Mouse (Mus musculus): ENCODE measurements around the gene Rtf2. TPM values are rescaled to one million over a fixed set of nuclear protein-coding genes. Genes with fewer than 3 reads are reported as not detected.

Gene Rtf2
- total RNA-seq (2021) = 10 to 100 TPM; 28.0 to 28.5 TPM

GRCm38 (mm10) chr2:172439843-172440639 is at the start of gene Rtf2:
Rtf2 (plus strand) TSS chr2:172440556.
- intact Hi-C loops (cut with DNase I) = loop anchor here (2.0 kb wide), 2 partner anchors 69 to 93 kb away; partner anchors contain the start of genes Aurka and Cstf1
- peak; percentile 98 for DNase-seq (ENCODE audit: low spot score)

DNA sequence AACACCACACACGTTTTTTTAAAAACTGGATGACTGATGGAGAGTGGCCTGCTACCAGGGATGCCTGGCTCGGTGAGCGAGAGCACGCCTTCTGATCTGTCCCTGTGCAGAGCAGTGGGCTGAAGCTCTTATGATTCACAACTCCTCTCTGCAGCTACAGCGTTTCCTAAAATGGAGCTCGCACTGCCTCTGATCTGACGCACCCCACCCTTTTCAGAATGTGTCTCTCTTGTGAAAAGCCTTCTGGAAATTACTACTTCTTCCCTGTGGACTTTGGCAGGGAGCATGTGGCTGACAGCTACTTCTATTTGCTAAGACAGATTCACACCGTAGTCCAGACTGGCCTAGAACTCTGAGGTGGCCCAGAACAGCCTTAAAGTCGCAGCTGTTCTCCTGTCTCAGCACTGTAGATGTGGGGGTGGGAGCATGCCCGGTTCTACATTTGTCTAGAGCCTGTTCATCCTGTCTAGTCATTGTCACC is 48.3 kb upstream of the Rtf2 start:
- intact Hi-C loops (cut with DNase I) = no loop called here
- no peak for DNase-seq (ENCODE audit: low spot score)

DNA sequence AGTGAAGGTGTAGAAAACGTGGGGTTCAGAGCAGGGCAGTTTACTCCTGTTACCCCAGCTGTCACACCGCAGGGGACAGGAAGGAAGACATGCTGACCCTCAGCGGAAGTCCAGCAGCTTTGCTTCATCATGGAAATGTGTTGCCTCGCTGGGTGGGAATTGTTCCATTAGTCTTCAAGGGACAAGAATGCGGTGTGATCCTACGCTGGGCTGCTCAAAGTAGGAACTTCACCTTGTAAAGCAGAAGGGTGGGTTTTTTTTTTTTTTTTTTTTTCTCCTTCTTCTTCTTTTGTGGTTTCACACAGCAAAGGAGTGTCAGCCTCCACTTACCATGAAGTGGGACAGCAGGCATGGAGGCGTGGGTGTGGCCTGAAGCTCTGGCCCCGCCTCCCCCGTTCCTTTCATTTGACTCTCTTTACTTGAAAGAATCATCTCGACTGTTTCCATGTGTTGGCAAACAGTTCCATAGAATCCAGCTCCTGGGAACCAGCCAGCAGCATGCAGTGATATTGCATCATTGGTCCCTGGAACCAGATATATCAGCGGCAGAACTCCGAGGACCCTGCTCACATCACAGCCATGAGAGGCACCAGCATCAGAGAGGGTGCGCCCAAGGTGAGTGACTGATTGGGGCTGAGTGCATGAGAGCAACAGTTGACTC is 46.8 kb upstream of the Rtf2 start, which contains the start of gene Cass4:
TSS of gene Cass4 (plus strand) at position 404 of the 661 bp plus-strand sequence.
- intact Hi-C loops (cut with DNase I) = no loop called here
- DNase-seq (ENCODE audit: low spot score) = no peak

GRCm38 (mm10) chr2:172394052-172394392 is 46.3 kb upstream of the Rtf2 start:
- intact Hi-C loops (cut with DNase I) = no loop called here
- no peak for DNase-seq (ENCODE audit: low spot score)

- DNase-seq (ENCODE audit: low spot score) = no peak
- intact Hi-C loops (cut with DNase I) = no loop called here
Measured at GRCm38 (mm10) chr2:172394671-172395070, 45.7 kb upstream of the Rtf2 start.

GRCm38 (mm10) chr2:172395961-172396360 is 44.4 kb upstream of the Rtf2 start:
- intact Hi-C loops (cut with DNase I) = no loop called here
- no peak for DNase-seq (ENCODE audit: low spot score)

GRCm38 (mm10) chr2:172399901-172400300 is 40.5 kb upstream of the Rtf2 start:
- intact Hi-C loops (cut with DNase I) = no loop called here
- DNase-seq (ENCODE audit: low spot score) = no peak

DNA sequence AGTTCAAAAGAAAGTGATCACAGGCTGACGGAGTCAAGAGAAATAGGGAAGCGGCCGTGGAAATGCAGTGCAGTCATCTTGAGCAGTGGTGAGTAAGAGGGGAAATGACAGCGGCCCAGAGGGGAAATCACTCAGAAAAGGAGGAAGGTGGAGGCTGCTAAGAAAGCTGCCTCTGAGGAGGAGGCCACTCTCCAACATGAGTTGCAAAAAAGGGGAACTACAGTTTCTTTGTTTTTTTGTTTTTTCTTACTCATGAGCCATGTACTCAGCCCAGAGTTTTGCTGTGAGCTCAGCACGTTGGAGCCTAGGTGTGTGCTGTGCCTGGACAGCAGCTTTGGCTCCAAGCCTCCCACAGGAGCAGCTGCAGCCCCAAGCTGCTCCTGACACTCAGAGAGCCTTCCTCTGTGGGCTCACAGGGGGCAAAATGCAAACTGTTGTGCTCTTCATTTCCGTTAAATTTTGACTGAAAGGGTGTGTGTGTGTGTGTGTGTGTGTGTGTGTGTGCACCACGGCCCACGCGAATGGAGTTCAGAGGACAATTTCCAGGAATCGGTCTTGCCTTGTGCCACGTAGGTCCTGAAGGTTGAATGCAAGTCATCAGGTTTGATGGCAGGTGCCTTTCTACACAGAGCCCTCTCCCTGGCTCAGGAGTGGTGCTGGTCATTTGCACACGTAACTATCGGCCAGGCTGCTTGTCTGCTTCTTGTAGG is 39.1 kb upstream of the Rtf2 start:
- DNase-seq (ENCODE audit: low spot score) = no peak
- intact Hi-C loops (cut with DNase I) = no loop called here

DNA sequence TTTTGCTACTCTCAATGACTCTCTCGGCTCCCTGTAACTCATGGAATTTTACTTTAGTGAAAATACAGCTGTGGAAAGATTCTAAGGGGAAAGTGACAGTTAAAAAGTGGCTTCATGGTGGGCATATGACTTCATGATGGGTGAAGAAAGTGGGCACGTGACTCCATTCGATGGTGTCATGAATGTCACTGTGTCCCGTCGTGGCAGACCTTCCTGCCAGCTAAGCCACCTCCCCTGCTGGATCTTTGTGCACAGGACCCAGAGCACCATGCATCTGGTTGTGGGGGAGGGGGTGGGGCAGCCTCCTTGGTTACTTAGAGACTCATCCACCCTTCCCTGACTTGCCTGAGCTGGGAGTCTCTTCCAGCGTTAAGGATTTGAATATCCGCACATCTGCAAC is 36.1 kb upstream of the Rtf2 start:
- no peak for DNase-seq (ENCODE audit: low spot score)
- intact Hi-C loops (cut with DNase I) = no loop called here

- no peak for DNase-seq (ENCODE audit: low spot score)
- intact Hi-C loops (cut with DNase I) = no loop called here
Measured at GRCm38 (mm10) chr2:172405011-172405410, 35.3 kb upstream of the Rtf2 start.

DNA sequence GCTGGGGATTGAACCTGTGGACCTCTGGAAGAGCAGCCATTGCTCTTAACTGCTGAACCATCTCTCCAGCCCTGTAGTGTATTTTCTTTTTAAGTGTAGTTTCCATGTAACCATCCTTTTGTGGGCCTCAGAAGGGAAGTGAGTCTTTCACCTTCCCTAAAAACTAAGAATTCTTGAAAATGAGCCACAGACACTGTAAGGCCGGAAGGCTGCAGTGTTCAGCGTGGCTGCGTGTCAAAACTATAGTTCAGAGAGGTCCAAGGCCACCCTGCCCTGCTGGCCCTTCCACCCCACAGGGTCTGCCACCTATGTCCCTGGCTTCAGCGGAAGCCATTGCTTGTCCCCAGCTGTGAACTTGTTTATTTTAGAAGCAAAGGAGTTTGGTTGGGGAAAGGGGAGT is 34.2 kb upstream of the Rtf2 start:
- no peak for DNase-seq (ENCODE audit: low spot score)
- intact Hi-C loops (cut with DNase I) = no loop called here

GRCm38 (mm10) chr2:172407499-172407898 is 32.9 kb upstream of the Rtf2 start:
- intact Hi-C loops (cut with DNase I) = no loop called here
- DNase-seq (ENCODE audit: low spot score) = no peak

- intact Hi-C loops (cut with DNase I) = no loop called here
- no peak for DNase-seq (ENCODE audit: low spot score)
Measured at GRCm38 (mm10) chr2:172410686-172411085, 29.7 kb upstream of the Rtf2 start.

DNA sequence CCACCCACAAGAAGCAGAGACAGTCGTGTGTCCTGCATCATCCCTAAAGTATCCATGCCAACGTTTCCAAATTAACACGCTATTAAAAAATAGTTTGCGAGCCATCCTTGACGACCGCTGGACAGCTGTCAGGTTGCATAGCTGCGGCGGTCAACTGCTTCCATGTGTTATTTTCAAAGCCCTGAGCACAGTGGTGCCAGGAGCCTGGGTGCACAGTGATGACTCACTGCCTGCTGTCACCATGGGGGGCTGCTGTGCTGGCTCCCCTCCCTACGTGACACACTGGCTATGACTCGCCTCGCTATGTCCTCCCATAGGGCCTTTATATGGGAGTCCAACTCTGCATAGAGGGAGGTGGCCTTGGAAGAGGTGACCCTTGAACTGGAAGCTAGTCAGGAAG is 29.3 kb upstream of the Rtf2 start:
- intact Hi-C loops (cut with DNase I) = no loop called here
- DNase-seq (ENCODE audit: low spot score) = no peak

GRCm38 (mm10) chr2:172412454-172412853 is 27.9 kb upstream of the Rtf2 start:
- intact Hi-C loops (cut with DNase I) = no loop called here
- DNase-seq (ENCODE audit: low spot score) = no peak

DNA sequence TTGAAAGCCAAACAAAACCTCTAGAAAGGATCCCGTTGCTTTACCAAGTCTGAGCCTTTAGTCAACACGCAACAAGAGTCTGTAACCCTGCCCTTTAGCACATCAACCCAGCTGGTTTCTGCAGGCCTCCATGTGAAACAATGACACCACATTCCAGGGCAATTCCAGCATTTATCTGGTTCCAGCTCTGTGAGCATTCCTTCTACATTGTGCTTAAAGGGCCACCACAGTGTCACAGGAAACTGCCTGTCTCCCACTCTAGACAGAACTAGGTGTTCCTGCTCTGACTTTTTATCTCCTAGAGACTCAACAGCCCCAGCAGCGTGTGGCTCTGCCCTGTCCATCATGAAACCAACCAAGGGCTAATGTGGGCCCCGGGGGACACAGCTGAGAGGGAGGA is 27.1 kb upstream of the Rtf2 start:
- DNase-seq (ENCODE audit: low spot score) = no peak
- intact Hi-C loops (cut with DNase I) = no loop called here

GRCm38 (mm10) chr2:172413894-172414293 is 26.5 kb upstream of the Rtf2 start:
- no peak for DNase-seq (ENCODE audit: low spot score)

GRCm38 (mm10) chr2:172416218-172416617 is 24.1 kb upstream of the Rtf2 start:
- DNase-seq (ENCODE audit: low spot score) = no peak
- intact Hi-C loops (cut with DNase I) = no loop called here

More at GRCm38 (mm10) chr2:172413894-172414293, 26.5 kb upstream of the Rtf2 start:
- intact Hi-C loops (cut with DNase I) = no loop called here

GRCm38 (mm10) chr2:172416876-172417275 is 23.5 kb upstream of the Rtf2 start:
- intact Hi-C loops (cut with DNase I) = no loop called here
- no peak for DNase-seq (ENCODE audit: low spot score)

- intact Hi-C loops (cut with DNase I) = no loop called here
- no peak for DNase-seq (ENCODE audit: low spot score)
Measured at GRCm38 (mm10) chr2:172418208-172418607, 22.1 kb upstream of the Rtf2 start.

- DNase-seq (ENCODE audit: low spot score) = no peak
- intact Hi-C loops (cut with DNase I) = no loop called here
Measured at GRCm38 (mm10) chr2:172430609-172431008, 9.7 kb upstream of the Rtf2 start.
